Mouse (Mus musculus) embryonic facial prominence, embryonic 14.5 days (tissue): ENCODE results near the gene Dnaja2. TPM values are rescaled to one million over a fixed set of nuclear protein-coding genes. Genes with fewer than 3 reads are reported as not detected.

Source experiments
- ATAC-seq: fragments of 200-750 bp; cut with Nextera tagmentation; 2 replicates; pipeline ENCODE4 v1.8.0; 2017; ENCODE audit warnings: low read depth, moderate number of reproducible peaks, moderate TSS enrichment
- DNase-seq: peaks from one replicate; pipeline ENCODE4 v3.0.0-alpha.2; 2015; ENCODE audit warnings: low spot score
- H3K27ac ChIP-seq: fragments of 300-500 bp; sonication (generic); replicated peaks from 2 replicates; pipeline ENCODE4 v1.5.1; 2014; ENCODE audit warnings: low read depth, mild to moderate bottlenecking, low read length, moderate library complexity
- H3K27me3 ChIP-seq: fragments of 300-500 bp; sonication (generic); replicated peaks from 2 replicates; pipeline ENCODE4 v1.6.1; 2014; ENCODE audit warnings: low read length; ENCODE audit not compliant: control insufficient read depth, insufficient read depth
- H3K36me3 ChIP-seq: fragments of 300-500 bp; sonication (generic); 2 replicates; pipeline ENCODE4 v1.6.1; 2014; ENCODE audit warnings: low read length, mixed read lengths; ENCODE audit not compliant: control insufficient read depth, insufficient read depth
- H3K4me1 ChIP-seq: fragments of 300-500 bp; sonication (generic); 2 replicates; pipeline ENCODE4 v1.6.1; 2014; ENCODE audit warnings: antibody characterized with exemption, low read length; ENCODE audit not compliant: control insufficient read depth, insufficient read depth
- H3K4me2 ChIP-seq: fragments of 300-500 bp; sonication (generic); 2 replicates; pipeline ENCODE4 v1.6.1; 2014; ENCODE audit warnings: low read depth, mild to moderate bottlenecking, low read length, moderate library complexity, mixed read lengths
- H3K4me3 ChIP-seq: fragments of 300-500 bp; sonication (generic); 2 replicates; pipeline ENCODE4 v1.5.1; 2014; ENCODE audit warnings: low read depth, mild to moderate bottlenecking, low read length
- H3K9ac ChIP-seq: fragments of 300-500 bp; sonication (generic); 2 replicates; pipeline ENCODE4 v1.6.1; 2014; ENCODE audit warnings: low read depth, mild to moderate bottlenecking, low read length, moderate library complexity, mixed read lengths
- H3K9me3 ChIP-seq: fragments of 300-500 bp; sonication (generic); 2 replicates; pipeline ENCODE4 v1.6.1; 2016; ENCODE audit warnings: low read length; ENCODE audit not compliant: control insufficient read depth
- WGBS: fragments of 180-500 bp; shearing (Covaris S2); extraction: QIAGEN DNeasy Blood & Tissue Kit; methylation state at CpG from one replicate; pipeline ENCODE4 v1.1.7; 2014; 5-methylcytosine and 5-hydroxymethylcytosine counted together
- polyA plus RNA-seq: library from polyadenylated mRNA; unstranded; fragments of >200 nt; fragmentation: Nextera tagmentation; extraction: Ambion mirVana; gene quantifications from 2 replicates; pipeline ENCODE4 v1.2.1, GENCODE M21; 2014

The Dnaja2 gene
- polyA plus RNA-seq, 1 experiment from 2014 or later: 149 TPM

- Histone ChIP-seq H3K36me3 (peaks cover 20% of the 10 kb centered on the region; the same call in 1 of the 2 replicates), H3K9me3 (no peaks in the 10 kb centered on the region), H3K27ac (no peak overlapping the region), H3K4me3 (no peak overlapping the region), H3K9ac (no peak overlapping the region), H3K4me2 (no peak overlapping the region), H3K4me1 (no peaks in the 10 kb centered on the region), H3K27me3 (no peaks in the 10 kb centered on the region)
- peak; percentile 58 for DNase-seq
- peak; percentile 82 for ATAC-seq
- WGBS: 53% methylated on average over 3 of the region's 3 CpGs
These were observed 52.1 kb downstream of the Dnaja2 start for GRCm38 (mm10) chr8:85503065-85503464.

DNA sequence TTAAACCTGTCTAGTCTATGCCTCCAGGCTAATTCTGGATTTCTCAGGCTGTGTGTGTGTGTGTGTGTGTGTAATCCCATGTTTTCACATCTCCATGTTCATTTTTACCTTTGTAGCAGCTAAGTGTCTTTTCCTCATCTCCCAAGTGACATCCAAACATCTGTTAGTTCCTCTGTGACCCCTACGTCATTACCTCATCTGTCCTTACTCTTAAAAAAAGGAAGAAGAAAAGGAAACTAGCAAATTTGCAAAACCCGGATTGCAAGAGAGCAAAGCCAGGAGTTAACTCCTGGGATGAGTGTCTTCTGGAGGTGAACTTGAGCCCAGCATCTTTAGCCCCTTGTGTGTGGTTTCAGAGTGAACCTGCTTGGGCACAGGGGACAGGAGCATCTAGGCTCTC lies 52.8 kb downstream of the Dnaja2 start:
- no peaks in the 10 kb centered on the region for H3K4me1 ChIP-seq
- no peak overlapping the region for H3K4me3 ChIP-seq
- DNase-seq (no peak), ATAC-seq (no peak)
- 55% methylated on average over 2 of the region's 2 CpGs for WGBS
- no peaks in the 10 kb centered on the region for H3K27me3 ChIP-seq
- no peak overlapping the region for H3K4me2 ChIP-seq
- H3K9me3 ChIP-seq: no peaks in the 10 kb centered on the region
- H3K36me3 ChIP-seq: peaks cover 18% of the 10 kb centered on the region; the same call in 1 of the 2 replicates
- no peak overlapping the region for H3K27ac ChIP-seq
- H3K9ac ChIP-seq: no peak overlapping the region

GRCm38 (mm10) chr8:85500955-85501685 lies 54.0 kb downstream of the Dnaja2 start:
- no peaks in the 10 kb centered on the region for H3K4me1 ChIP-seq
- ATAC-seq (no peak), DNase-seq (peak; percentile 47)
- H3K4me3 ChIP-seq: no peak overlapping the region
- 72% methylated on average over 11 of the region's 11 CpGs for whole genome bisulfite sequencing
- H3K27me3 ChIP-seq: no peaks in the 10 kb centered on the region
- no peak overlapping the region for H3K4me2 ChIP-seq
- H3K36me3 ChIP-seq: peaks cover 12% of the 10 kb centered on the region; the same call in 1 of the 2 replicates
- no peaks in the 10 kb centered on the region for H3K9me3 ChIP-seq
- H3K9ac ChIP-seq: no peak overlapping the region
- H3K27ac ChIP-seq: no peak overlapping the region; the same call in 1 of the 2 replicates

DNA sequence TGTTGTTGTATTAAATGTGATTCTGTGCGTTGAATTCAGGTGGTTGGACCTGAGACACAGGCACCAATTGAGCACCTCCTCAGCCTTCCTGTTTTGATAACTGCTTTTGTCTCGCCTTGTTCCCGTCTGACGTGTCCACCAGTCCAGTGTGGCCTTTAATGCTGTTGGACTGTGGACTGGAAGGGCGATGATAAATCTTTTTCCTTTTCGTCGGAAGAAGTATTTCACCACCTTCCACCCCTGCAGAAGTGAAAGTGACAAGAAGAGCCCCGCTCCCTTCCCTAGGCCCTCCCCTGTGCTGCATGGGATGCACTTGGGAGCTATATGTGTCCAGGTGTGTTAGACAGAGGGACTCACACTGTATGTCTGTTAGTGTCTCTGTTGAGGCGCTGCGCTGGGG lies 54.7 kb downstream of the Dnaja2 start:
- ATAC-seq (no peak), DNase-seq (no peak)
- Histone ChIP-seq H3K9ac (no peak overlapping the region), H3K4me1 (no peaks in the 10 kb centered on the region), H3K9me3 (no peaks in the 10 kb centered on the region), H3K27me3 (no peaks in the 10 kb centered on the region), H3K4me3 (no peak overlapping the region), H3K27ac (no peak overlapping the region), H3K4me2 (no peak overlapping the region), H3K36me3 (0 out of 2 replicates have a peak, but pooled peaks cover 6% of the 10 kb centered on the region)
- WGBS: 90% methylated on average over 10 of the region's 10 CpGs

DNA sequence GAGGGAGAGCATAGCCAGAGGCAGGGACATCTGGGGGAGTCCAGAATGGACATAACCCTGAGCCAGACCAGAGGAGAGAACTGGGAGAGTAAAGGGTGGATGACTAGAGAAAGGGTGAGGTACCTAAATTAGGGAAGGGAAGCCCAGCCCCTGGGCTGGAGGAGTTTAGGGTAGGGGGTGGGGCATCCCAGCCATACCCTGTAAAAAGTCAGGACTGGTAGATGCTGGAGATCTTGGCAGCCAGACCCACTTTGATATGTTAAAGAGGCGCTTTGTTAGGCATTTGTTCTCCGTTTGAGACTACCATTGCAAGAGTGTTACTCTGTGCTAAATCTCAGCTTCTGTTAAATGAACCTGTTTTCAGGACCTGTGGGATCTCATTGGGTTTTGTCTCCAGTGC lies 56.6 kb downstream of the Dnaja2 start:
- WGBS: 30% methylated on average over 2 of the region's 2 CpGs

DNA sequence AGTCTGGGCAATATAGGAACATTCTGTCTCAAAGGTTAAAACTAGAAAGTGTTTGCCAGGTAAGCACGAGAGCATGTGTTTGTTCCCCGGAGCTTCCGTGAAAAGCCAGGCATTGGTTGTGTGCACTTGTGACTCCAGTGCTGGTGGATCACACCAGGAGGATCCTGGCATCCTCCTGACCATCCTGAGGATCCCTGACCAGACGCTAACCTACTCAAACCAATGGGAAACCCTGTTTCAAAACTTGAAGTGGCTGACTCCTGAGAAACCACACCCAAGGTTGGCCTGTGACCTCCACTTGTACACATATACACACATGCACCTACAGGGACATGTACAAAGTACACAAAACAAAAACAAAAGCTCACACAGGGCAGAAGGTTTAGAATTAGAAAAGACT lies 58.4 kb downstream of the Dnaja2 start:
- Histone ChIP-seq H3K4me1 (0 out of 2 replicates have a peak, but pooled peaks cover 10% of the 10 kb centered on the region), H3K27ac (no peak overlapping the region), H3K9me3 (no peaks in the 10 kb centered on the region), H3K4me2 (no peak overlapping the region), H3K4me3 (no peak overlapping the region), H3K36me3 (0 out of 2 replicates have a peak, but pooled peaks cover 6% of the 10 kb centered on the region), H3K9ac (no peak overlapping the region), H3K27me3 (no peaks in the 10 kb centered on the region)
- WGBS: 91% methylated on average over 4 of the region's 4 CpGs
- no peak for ATAC-seq
- no peak for DNase-seq

More for the DNA sequence above, 56.6 kb downstream of the Dnaja2 start:
- Histone ChIP-seq H3K4me3 (no peak overlapping the region), H3K4me2 (no peak overlapping the region), H3K9ac (no peak overlapping the region), H3K27me3 (no peaks in the 10 kb centered on the region), H3K9me3 (no peaks in the 10 kb centered on the region), H3K27ac (no peak overlapping the region), H3K36me3 (0 out of 2 replicates have a peak, but pooled peaks cover 6% of the 10 kb centered on the region), H3K4me1 (0 out of 2 replicates have a peak, but pooled peaks cover 10% of the 10 kb centered on the region)
- ATAC-seq (no peak), DNase-seq (no peak)

DNA sequence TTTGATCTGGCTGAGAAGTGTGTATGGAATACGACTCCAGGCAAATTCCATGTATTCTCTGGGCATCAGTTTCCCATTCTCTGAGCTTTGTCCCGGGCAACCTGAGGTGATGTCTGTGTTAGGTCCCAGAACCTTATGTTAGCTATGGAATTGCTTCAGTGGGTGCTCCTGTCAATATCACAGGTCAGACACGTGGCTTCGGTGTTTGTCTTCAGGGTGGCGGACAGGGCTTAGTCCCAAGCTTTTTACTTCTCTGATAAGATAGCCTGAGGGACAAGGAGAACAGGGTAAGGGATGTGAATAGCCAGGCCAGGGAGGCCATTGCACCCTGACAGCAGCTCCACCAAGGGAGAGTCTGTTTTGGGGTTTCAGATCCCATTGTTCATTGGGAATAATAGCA lies 59.0 kb downstream of the Dnaja2 start:
- Histone ChIP-seq H3K9me3 (no peaks in the 10 kb centered on the region), H3K27me3 (no peaks in the 10 kb centered on the region), H3K9ac (no peak overlapping the region), H3K4me1 (0 out of 2 replicates have a peak, but pooled peaks cover 10% of the 10 kb centered on the region), H3K36me3 (0 out of 2 replicates have a peak, but pooled peaks cover 6% of the 10 kb centered on the region), H3K4me2 (no peak overlapping the region), H3K27ac (no peak overlapping the region), H3K4me3 (no peak overlapping the region)
- DNase-seq (no peak), ATAC-seq (no peak)
- 65% methylated on average over 5 of the region's 5 CpGs for WGBS

GRCm38 (mm10) chr8:85492940-85493931 lies 61.9 kb downstream of the Dnaja2 start:
- Histone ChIP-seq H3K27me3 (no peaks in the 10 kb centered on the region), H3K27ac (0 out of 2 replicates have a peak overlapping the region, but pooled peaks have one; percentile 21), H3K9ac (peak overlapping the region; percentile 83), H3K4me3 (peak overlapping the region; percentile 88), H3K4me1 (0 out of 2 replicates have a peak, but pooled peaks cover 10% of the 10 kb centered on the region), H3K36me3 (0 out of 2 replicates have a peak, but pooled peaks cover 6% of the 10 kb centered on the region), H3K9me3 (no peaks in the 10 kb centered on the region), H3K4me2 (peak overlapping the region; percentile 92)
- ATAC-seq (peak; percentile 13), DNase-seq (no peak)
- 6% methylated on average over 38 of the region's 49 CpGs for WGBS
